Mouse (Mus musculus) intestine, embryonic 14.5 days (tissue): Measurements from ENCODE around the gene Kif18b. TPM values are rescaled to one million over a fixed set of nuclear protein-coding genes. Genes with fewer than 3 reads are reported as not detected.
A peak's percentile ranks its signal among the peaks of the same experiment; 100 is the strongest.

ENCODE experiments used
- ATAC-seq: fragments of 200-750 bp; cut with Nextera tagmentation; replicated peaks from 2 replicates; pipeline ENCODE4 v1.8.0; 2017; ENCODE audit warnings: low read depth, moderate number of reproducible peaks, moderate TSS enrichment, moderate library complexity; ENCODE audit not compliant: low FRiP score, low TSS enrichment
- DNase-seq: peaks from one replicate; pipeline ENCODE4 v3.0.0-alpha.2; 2018; ENCODE audit warnings: low spot score
- H3K27ac ChIP-seq: fragments of 300-500 bp; sonication (generic); 2 replicates; pipeline ENCODE4 v1.5.1; 2014; ENCODE audit warnings: low read depth, mild to moderate bottlenecking, control low read depth
- H3K27me3 ChIP-seq: fragments of 300-500 bp; sonication (generic); replicated peaks from 2 replicates; pipeline ENCODE4 v1.6.1; 2014; ENCODE audit warnings: low read length, control low read depth; ENCODE audit not compliant: control insufficient read depth, insufficient read depth
- H3K36me3 ChIP-seq: fragments of 300-500 bp; sonication (generic); 2 replicates; pipeline ENCODE4 v1.6.1; 2014; ENCODE audit warnings: low read length, control low read depth; ENCODE audit not compliant: control insufficient read depth, insufficient read depth
- H3K4me1 ChIP-seq: fragments of 300-500 bp; sonication (generic); replicated peaks from 2 replicates; pipeline ENCODE4 v1.6.1; 2014; ENCODE audit warnings: low read length, control low read depth, mixed read lengths; ENCODE audit not compliant: control insufficient read depth, insufficient read depth
- H3K4me2 ChIP-seq: fragments of 300-500 bp; sonication (generic); 2 replicates; pipeline ENCODE4 v1.6.1; 2014; ENCODE audit warnings: low read length
- H3K4me3 ChIP-seq: fragments of 300-500 bp; sonication (generic); 2 replicates; pipeline ENCODE4 v1.5.1; 2014; ENCODE audit warnings: low read depth, low read length, control low read depth, mixed read lengths
- H3K9ac ChIP-seq: fragments of 300-500 bp; sonication (generic); 2 replicates; pipeline ENCODE4 v1.6.1; 2014; ENCODE audit warnings: mild to moderate bottlenecking, low read length
- H3K9me3 ChIP-seq: fragments of 300-500 bp; sonication (generic); 2 replicates; pipeline ENCODE4 v1.6.1; 2016; ENCODE audit warnings: low read length, control low read depth; ENCODE audit not compliant: control insufficient read depth
- WGBS: fragments of 180-500 bp; shearing (Covaris S2); extraction: QIAGEN DNeasy Blood & Tissue Kit; methylation state at CpG from one replicate; pipeline ENCODE4 v1.1.7; 2014; 5-methylcytosine and 5-hydroxymethylcytosine counted together
- polyA plus RNA-seq: library from polyadenylated mRNA; unstranded; fragments of >200 nt; fragmentation: Nextera tagmentation; extraction: Ambion mirVana; gene quantifications from 2 replicates; pipeline ENCODE4 v1.2.1, GENCODE M21; 2014

Kif18b gene
- polyA plus RNA-seq, 1 experiment from 2014 or later = 7.8 TPM

DNA sequence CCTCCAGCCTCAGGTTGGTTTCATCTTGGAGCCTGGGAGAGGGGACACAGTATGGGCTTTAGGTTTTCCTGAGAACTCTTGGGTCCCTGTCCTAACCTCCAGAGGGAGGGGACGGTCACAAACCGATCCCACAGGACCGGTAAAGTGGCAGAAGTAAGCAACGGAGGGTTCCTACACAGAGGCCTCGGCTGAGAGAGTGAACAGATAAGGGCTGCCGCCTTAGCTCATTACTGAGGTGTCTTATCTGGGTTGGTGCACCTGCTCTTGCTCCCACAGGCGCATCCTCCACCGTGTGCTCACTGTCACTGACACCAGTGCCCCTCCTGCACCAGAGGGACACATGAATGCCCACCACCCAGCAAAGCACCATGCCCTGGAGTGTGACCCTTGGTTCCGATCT is 29.1 kb downstream of the Kif18b start:
- H3K9me3 ChIP-seq = no peaks in the 10 kb centered on the region
- no peak overlapping the region for H3K4me2 ChIP-seq
- DNase-seq (no peak), ATAC-seq (no peak)
- H3K36me3 ChIP-seq = no peaks in the 10 kb centered on the region
- H3K27me3 ChIP-seq = peaks cover 12% of the 10 kb centered on the region
- H3K9ac ChIP-seq = no peak overlapping the region
- 69% methylated on average over 9 of the region's 9 CpGs for WGBS
- 0 out of 2 replicates have a peak, but pooled peaks cover 7% of the 10 kb centered on the region for H3K4me1 ChIP-seq
- no peak overlapping the region for H3K27ac ChIP-seq
- no peak overlapping the region for H3K4me3 ChIP-seq

DNA sequence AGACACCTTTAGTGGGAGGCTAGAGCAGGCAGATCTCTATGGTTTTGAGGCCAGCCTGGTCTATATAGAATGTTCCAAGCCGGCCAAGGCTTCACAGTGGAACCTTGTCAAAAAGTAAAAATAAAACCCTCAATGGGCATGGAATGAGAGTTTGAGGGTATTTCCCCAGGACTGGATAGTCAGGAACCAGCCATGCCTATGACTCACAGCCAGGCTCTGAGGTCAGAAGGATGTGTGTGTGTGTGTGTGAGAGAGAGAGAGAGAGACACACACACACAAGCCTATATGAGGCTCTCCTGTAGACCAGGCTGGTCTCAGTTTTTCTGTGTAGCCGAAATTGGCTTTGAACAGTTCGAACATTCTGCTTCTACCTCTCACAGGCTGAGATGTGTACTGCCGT is 30.2 kb downstream of the Kif18b start:
- no peaks in the 10 kb centered on the region for H3K9me3 ChIP-seq
- no peak overlapping the region for H3K27ac ChIP-seq
- H3K27me3 ChIP-seq = peaks cover 12% of the 10 kb centered on the region
- 88% methylated on average over 4 of the region's 4 CpGs for WGBS
- no peak overlapping the region for H3K9ac ChIP-seq
- DNase-seq (no peak), ATAC-seq (no peak)
- H3K36me3 ChIP-seq = no peaks in the 10 kb centered on the region
- H3K4me2 ChIP-seq = no peak overlapping the region
- 0 out of 2 replicates have a peak, but pooled peaks cover 7% of the 10 kb centered on the region for H3K4me1 ChIP-seq
- H3K4me3 ChIP-seq = no peak overlapping the region

DNA sequence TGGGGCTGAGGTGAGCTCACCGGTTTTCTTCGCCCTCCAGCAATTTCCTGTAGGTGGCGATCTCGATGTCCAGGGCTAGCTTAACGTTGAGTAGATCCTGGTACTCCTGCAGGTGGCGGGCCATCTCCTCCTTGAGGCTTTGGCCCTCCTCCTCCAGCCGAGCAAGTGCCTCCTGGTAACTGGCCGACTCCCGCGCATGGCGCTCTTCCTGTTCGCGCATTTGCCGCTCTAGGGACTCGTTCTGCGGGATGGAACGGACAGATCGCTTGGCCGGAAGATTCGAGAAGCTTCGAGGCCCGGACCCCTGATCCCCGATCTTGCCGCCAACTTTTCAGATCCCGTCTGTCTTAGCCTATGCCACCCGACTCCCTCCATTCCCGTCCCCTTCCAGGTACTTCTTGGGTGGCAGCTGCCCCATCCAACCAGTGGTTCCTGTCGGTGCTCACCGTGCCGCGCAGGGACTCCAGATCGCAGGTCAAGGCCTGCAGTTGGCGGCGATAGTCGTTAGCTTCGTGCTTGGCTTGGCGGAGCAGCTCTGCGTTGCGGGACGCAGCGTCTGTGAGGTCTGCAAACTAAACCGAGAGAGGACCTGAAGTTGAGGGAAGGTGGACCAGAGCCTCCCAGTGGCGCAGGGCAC is 31.8 kb downstream of the Kif18b start:
- ATAC-seq = peak; percentile 77
- H3K27me3 ChIP-seq = peaks cover 12% of the 10 kb centered on the region
- DNase-seq = peak; percentile 83
- H3K36me3 ChIP-seq = no peaks in the 10 kb centered on the region
- peak overlapping the region; percentile 37 for H3K4me3 ChIP-seq
- peak overlapping the region; percentile 39 for H3K9ac ChIP-seq
- H3K9me3 ChIP-seq = no peaks in the 10 kb centered on the region
- H3K4me1 ChIP-seq = 0 out of 2 replicates have a peak, but pooled peaks cover 7% of the 10 kb centered on the region
- no peak overlapping the region for H3K27ac ChIP-seq
- 3% methylated on average over 43 of the region's 43 CpGs for WGBS
- peak overlapping the region; percentile 68 for H3K4me2 ChIP-seq

DNA sequence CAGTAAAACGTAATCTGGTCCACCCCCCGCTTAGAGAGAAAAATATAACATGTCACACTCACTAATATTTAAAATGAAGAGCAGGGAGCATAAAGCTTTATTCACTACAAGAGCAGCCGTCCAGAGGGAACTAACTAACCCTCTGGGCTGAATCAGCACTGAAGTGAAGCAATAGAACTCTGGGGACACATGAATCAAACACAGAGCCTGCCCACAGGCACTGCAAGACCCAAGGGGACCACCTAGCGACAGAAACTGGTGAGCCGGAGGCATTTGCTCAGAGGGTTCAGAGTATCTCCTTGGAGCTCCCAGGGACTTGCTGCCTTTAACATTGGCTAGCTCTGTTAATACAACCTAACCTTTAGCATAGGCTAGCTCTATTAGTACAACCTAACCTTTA is 34.8 kb downstream of the Kif18b start:
- no peak for ATAC-seq
- H3K27me3 ChIP-seq = peaks cover 12% of the 10 kb centered on the region; the same call in 1 of the 2 replicates
- WGBS = 71% methylated on average over 5 of the region's 5 CpGs

DNA sequence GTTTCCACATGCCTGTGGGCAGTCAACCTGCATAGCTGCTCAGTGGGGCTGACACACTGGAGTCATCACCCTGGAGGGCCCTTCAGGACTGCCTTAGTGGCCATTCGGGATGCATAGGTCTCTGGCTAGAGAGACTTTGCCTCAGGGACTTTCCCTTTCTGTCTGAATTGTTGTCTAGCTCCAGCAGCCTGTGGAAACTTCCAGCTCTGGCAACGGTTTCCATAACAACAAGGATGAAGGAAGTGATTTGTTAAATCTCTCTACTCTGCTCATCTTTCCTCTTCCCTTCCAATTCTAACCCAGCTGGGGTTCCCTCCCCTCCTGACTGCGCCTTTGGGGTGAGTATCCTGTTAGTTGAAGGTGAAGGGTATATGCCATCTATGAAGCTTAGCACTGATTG is 36.8 kb downstream of the Kif18b start:
- Histone ChIP-seq H3K9me3 (no peaks in the 10 kb centered on the region), H3K27ac (no peak overlapping the region), H3K9ac (no peak overlapping the region), H3K27me3 (peaks cover 3% of the 10 kb centered on the region; the same call in 1 of the 2 replicates), H3K4me1 (0 out of 2 replicates have a peak, but pooled peaks cover 2% of the 10 kb centered on the region), H3K36me3 (no peaks in the 10 kb centered on the region), H3K4me2 (no peak overlapping the region), H3K4me3 (no peak overlapping the region)
- DNase-seq (no peak), ATAC-seq (no peak)
- 61% methylated on average over 3 of the region's 3 CpGs for WGBS

More for the DNA sequence above, 34.8 kb downstream of the Kif18b start:
- Histone ChIP-seq H3K9me3 (no peaks in the 10 kb centered on the region), H3K4me2 (no peak overlapping the region), H3K36me3 (no peaks in the 10 kb centered on the region), H3K9ac (no peak overlapping the region), H3K4me3 (no peak overlapping the region), H3K4me1 (0 out of 2 replicates have a peak, but pooled peaks cover 3% of the 10 kb centered on the region), H3K27ac (no peak overlapping the region)
- DNase-seq = no peak

DNA sequence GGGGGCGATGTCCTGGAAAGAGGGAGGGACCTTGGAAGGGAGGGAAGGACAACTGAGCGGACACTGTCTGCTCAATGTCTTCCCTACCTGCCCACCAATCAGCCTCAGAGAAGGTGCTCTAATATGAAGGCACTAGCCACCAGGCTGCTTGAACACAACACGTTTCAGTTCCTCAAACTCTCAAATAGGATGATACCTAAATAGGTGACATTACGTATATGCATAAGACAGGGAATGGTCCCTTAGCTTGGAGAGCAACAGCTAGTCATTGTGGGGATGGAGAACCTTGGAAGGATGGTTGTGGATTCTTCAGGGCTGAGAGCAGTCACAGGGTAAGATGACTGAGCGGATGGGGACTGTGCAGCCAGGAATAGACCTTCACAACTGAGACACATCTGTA is 37.5 kb downstream of the Kif18b start:
- Histone ChIP-seq H3K4me2 (no peak overlapping the region), H3K4me1 (0 out of 2 replicates have a peak, but pooled peaks cover 2% of the 10 kb centered on the region), H3K9me3 (no peaks in the 10 kb centered on the region), H3K27me3 (peaks cover 3% of the 10 kb centered on the region; the same call in 1 of the 2 replicates), H3K27ac (no peak overlapping the region), H3K9ac (no peak overlapping the region), H3K36me3 (no peaks in the 10 kb centered on the region), H3K4me3 (no peak overlapping the region)
- WGBS = 84% methylated on average over 5 of the region's 5 CpGs
- ATAC-seq (no peak), DNase-seq (no peak)

DNA sequence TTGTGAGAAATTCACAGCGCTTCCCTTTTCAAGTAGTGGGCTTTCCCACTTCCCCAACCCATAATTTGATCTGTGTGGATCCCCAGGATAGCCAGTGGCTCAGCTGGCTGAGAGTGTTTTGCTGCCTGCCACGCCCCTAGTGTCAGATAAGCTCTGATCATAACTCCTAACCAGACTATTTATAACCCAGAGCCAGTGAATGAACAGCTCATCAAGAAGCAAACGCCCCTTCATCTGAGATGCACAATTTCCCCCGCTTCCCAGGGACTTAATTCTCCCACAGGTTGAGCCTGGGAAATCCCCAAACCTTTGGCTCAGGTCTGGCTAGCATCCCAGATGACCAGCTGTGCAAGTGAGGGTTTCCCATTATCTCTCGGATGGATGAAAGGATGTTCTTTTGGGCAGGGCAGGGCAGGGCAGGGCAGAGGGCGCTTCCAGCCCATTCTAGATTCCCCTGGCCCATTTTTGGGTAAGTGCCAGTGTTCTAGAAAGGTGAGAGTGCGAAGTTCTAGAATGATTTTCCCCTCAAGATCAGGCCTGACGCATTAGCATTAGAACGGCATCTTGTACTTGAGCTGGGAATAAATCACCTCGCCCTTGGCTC is 40.2 kb downstream of the Kif18b start, which contains the start of gene Fam187a:
Gene Fam187a, plus strand, starts transcription at position 554 of the 604 bp plus-strand sequence.
- Histone ChIP-seq H3K4me3 (no peak within 1 kb of the TSS), H3K4me1 (peaks cover 9% of the 10 kb centered on the region), H3K27me3 (peaks cover 3% of the 10 kb centered on the region; the same call in 1 of the 2 replicates), H3K9me3 (no peaks in the 10 kb centered on the region), H3K9ac (no peak within 1 kb of the TSS), H3K4me2 (no peak within 1 kb of the TSS), H3K36me3 (no peaks in the 10 kb centered on the region), H3K27ac (no peak within 1 kb of the TSS)
- WGBS = 58% methylated on average over 10 of the region's 10 CpGs
- DNase-seq (no peak), ATAC-seq (no peak)

DNA sequence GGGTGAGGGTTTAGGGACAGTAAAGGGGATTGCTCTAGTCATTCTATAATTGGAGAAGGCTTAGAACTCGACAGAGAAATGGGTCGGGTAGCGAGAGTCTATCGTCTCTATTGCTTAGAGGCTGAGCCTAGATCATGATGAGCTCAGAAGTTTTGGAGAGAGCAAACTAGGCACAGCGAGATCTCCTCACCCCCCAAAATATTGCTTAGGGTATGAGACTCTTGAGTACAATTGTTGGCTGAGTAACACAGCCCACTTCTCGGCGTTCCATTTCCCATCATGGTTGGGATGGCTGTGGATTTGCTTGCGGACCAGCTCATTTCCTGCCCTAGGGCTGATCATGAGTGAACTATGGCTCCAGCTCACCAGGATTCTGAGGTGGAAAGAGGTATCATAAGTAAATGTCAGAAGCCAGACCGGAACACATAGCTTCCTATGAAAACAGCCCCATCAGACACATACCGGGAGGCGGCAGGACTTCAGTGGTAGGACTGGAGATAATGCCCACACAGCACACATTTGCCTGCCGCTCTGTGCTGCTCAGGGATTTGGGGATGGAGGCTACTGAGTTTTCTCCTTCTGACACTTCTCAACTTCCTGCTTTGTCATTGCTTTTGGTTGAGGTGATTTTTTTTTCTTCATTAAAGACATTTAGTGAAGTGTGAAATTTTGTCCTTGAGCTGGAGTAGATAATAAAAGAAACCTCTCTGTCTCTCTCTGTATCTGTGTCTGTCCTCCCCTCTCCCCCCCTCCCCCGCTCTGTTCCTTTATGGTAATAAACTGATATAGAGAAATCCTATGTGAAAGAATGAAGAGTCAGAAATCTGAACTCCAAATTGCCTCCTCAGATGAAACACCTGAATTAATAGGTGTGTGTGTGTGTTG is 43.4 kb downstream of the Kif18b start:
- peaks cover 12% of the 10 kb centered on the region for H3K36me3 ChIP-seq
- peaks cover 15% of the 10 kb centered on the region for H3K4me1 ChIP-seq
- peak overlapping the region; percentile 62 for H3K4me3 ChIP-seq
- no peak for ATAC-seq
- DNase-seq = no peak
- peak overlapping the region; percentile 80 for H3K4me2 ChIP-seq
- 0 out of 2 replicates have a peak, but pooled peaks cover 1% of the 10 kb centered on the region for H3K27me3 ChIP-seq
- peak overlapping the region; percentile 90; the same call in 1 of the 2 replicates for H3K27ac ChIP-seq
- 16% methylated on average over 13 of the region's 13 CpGs for WGBS
- H3K9me3 ChIP-seq = no peaks in the 10 kb centered on the region
- peak overlapping the region; percentile 69 for H3K9ac ChIP-seq
